Mouse (Mus musculus): ENCODE results near the gene Hook2.

Hook2 gene

GRCm38 (mm10) chr8:84973803-84974542, 16.4 kb upstream of the Hook2 start:
- DNase-seq, result peak; percentile 79

- DNase-seq, result no peak
These were observed 15.8 kb upstream of the Hook2 start for GRCm38 (mm10) chr8:84974543-84975142.

GRCm38 (mm10) chr8:84975434-84975833, 15.0 kb upstream of the Hook2 start:
- DNase-seq, result peak; percentile 86

GRCm38 (mm10) chr8:84976031-84976762, 14.2 kb upstream of the Hook2 start:
- peak; percentile 98 for DNase-seq

DNA sequence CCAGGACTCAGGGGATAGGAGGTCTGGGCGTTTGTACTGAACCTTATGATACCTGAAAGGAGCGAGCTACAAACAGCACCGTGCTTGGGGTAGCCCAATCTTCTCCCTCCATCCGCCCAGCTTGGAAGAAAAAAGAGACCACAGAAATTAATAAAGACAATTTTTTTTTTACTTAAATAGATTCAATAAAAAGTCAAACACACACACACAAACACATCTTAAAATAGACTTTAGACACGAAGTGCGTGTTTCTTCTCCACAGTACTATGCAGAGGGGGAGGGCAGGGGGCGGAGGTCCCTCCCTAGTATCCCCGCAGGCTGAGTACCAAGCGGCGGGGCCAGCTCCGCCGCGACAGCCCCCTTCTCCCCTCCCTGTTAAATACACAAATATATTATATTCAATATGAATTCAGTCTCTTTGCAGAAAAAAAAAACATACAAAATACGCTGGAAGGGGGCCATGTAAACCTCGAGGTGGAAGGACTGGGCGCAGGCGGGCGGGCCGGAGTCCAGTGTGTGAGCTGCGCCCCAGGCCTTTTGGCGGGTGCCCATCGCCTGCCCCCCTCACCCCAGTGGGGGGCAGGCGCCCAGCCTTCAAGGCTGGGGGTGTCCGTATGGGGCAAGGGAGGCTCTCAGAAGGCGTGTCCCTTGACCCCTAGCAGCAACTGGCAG, 13.5 kb upstream of the Hook2 start:
- no peak for DNase-seq

GRCm38 (mm10) chr8:84977435-84978247, 12.8 kb upstream of the Hook2 start:
- DNase-seq, result peak; percentile 80

DNA sequence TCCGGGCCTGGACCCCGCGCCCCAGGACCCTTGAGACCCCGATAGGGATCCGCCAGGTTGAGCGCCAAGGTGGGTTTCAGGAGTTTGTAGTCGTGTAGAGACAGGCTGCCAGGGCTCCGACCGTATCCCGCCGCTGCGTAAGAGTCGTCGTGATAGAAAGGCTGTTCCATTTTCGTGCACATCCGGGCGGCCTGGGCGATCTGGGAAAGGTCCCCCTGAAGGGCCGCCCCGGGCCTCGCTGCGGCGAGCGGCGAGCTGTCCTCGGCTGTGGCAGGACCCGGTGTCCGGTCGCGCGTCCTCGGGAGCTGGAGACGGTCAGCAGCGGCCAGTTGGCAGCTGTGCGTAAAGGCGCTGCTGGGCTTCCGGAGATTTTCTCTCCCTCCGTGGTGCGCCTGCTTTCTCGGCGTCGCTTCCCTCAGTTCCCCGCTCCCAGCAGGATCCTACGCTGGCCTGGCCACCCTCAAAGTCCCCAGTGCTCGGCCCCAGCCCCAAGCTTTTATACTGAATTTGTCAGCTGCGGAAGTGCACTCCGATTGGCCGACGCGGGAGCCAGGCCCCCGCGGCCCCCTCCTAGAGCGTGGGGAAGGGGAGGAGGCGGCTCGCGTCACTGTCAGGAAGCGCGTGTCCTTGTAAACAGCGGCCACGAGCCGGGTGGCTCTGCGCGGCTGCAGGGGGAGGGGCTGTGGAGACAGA, 12.0 kb upstream of the Hook2 start, which contains the start of gene Junb:
Gene Junb (minus strand): TSS at position 471 of the 693 bp plus-strand sequence.
- peak; percentile 98 for DNase-seq

DNA sequence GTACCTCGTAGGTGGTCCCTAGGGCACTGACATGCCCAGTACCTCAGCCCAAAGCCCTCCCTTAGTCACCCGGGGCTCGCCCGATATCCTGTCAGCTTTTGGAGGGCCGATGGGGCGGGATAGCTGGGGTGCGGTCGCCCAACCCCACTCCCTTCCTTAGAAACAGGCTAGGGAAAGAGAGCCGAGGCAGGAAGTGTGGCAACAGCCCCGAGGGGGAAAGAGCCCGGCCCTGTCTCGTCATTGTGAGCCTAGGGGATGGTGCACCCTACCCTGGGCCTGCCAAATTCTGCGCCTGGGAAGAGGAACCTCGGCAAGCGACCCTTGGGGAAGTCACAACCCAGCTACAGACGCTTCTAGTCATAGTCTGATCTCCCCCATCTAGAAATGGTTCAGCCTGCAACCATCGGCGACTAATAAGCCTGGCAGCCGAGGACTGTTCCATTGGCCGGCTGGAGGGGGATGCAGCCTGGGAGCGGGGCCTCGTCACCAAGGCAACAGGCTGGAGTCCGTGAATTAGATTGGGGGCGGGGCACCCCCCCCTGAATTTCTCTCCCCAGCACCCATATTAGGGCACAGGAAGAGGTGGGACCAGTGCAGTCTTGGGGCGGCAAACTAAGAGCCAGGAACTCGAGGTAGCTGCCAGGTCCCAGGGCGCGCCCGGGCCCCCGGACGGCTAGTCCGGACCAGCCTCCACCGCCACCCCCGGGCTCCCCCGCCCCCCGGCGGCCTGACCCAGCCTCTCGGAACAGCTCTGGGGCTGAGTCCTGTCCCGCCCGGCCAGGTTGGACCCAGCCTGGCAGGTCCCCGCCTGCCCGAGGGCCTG, 10.6 kb upstream of the Hook2 start:
- peak; percentile 97 for DNase-seq

DNA sequence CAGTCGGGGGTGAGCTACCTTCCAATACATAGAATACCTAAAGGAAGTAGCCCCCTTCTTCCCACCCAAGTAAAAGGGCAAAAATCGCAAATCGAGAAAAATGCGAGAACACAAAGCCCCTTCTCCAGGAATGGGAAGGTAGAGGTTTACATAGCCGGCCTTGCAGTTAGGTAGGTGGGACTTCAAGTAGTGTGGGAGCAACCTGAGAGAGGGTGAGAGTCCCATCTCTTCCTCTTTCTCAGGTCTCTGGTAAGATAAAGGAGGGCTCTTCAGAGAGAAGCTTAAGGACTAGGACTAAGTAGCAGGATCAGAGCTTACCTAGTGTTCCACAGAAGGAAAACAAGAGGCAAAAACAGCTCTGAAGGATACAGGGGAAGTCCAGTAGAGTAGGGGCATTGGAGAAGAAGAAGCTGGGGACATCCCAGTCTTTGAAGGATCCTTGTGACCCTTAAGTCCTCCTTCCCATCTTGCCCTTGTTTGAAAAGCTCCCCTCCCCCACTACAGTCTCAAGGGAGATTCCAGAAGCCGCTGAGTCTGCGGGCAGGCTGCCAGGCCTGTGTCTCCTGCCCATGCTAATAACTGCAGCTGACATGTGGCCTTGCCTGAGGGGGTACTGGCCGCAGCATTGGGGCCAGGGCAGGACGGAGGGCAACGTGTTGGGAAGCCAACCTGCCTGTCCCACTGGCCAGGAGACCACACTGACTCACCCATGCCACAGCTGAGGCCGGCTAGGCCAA, 9.6 kb upstream of the Hook2 start:
- DNase-seq, result peak; percentile 94

- DNase-seq, result no peak
These were observed 8.5 kb upstream of the Hook2 start for GRCm38 (mm10) chr8:84981644-84982498.

DNA sequence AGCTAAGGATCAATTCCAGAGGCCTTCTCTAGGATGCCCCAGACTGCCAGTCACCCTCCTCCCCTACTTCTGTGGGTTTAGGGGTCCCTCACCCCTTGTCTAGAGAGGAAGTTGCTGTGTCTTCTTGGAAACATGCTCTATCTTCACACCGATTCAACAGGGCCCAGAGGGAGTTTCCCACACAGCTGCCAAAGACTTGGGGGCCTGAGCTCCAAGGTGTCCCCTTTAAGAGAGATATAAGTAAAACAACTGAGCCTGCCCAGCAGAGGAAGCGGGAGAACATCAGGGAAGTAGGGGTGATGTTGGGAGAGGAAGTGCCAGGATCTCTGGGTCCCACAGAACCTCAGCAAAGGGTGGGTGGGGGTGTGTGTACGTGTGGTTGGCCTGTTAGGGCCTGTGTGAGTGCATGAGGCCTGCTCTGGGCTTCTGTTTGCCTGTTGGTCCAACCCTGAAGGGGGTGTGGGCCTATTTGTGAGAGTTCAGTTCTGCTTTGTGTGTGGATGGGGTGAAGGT, 7.8 kb upstream of the Hook2 start:
- no peak for DNase-seq

GRCm38 (mm10) chr8:84984294-84985048, 5.9 kb upstream of the Hook2 start:
- DNase-seq, result peak; percentile 74

GRCm38 (mm10) chr8:84985049-84985683, 5.2 kb upstream of the Hook2 start:
- peak; percentile 65 for DNase-seq

DNA sequence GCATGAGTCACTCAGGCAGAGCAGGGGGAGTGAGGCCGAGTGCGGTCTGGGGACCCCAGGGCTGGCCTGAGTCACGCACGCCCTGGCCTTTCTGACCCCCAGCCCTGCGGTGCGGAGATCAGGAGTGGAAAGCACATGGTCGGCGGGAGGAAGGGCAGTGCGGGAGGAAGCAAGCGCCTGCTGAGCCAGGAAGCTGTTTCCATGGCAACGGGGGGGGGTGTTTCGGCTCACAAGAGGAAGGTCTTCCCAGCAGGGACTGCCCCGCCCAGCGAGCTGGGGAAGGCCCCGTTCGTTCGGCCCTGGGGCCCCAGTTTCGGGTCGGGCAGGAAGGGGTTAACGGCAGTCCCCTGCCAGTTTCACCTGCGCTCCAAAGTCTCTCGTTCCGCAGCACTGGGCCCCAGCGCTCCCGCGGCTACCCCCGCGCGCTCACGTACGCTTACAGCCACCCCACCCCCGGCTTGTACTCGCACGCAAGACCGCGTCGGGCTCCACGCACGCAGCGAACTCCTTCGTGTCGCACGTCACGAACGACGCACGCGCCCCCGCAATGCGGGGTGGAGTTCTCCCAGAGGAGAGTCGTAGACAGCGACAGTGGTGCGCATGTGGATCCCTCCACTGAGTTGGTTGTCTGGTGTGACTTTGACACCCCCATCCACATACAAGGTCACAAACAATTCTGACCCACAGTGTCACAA, 4.6 kb upstream of the Hook2 start:
- DNase-seq, result peak; percentile 96

DNA sequence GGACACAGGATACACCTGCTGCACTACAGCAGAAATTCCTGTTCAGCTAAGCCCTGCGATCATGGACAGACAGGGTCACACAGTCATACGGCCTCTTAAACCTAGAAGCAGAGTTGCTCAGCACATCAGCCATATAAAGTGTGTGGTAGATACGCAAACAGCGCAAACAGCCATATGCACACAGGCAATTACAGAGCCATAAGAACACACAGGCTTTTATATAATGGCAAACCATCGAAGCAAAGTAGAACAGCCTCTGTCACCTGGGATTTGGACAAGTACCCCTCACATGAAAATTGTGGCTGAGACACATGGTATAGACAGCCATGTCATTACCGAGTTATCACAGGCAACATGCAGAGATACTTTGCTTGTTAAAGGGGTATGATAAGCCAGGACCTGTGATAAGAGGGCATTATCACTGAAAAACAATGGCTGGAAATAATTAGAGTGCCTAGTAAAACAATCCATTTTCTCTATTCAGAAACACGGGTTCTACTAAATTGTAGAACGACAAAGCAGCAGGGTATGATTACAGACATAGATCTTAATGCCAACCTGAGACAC, 3.9 kb upstream of the Hook2 start:
- no peak for DNase-seq

DNA sequence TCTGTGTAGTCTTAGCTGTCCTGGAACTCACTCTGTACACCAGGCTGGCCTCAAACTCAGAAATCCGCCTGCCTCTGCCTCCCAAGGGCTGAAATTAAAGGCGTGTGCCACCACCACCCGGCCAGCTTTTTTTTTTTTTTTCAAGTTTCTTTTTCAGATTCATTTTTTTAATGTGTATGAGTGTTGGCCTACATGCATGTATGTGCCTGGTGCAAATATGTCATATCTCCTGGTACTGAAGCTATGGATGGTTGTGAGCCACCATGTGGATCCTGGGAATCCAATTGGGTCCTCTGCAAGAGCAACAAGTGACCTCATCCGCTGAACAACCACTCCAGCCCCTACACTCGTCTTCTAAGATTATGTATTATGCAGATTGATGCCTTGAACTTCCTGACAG, 3.0 kb upstream of the Hook2 start:
- DNase-seq, result no peak

GRCm38 (mm10) chr8:84987903-84988302, 2.5 kb upstream of the Hook2 start:
- no peak for DNase-seq

Data from lung, postnatal 10 days (tissue).